Mouse (Mus musculus): Measurements from ENCODE around the gene 6820408C15Rik. TPM values are rescaled to one million over a fixed set of nuclear protein-coding genes. Genes with fewer than 3 reads are reported as not detected.

6820408C15Rik gene
- total RNA-seq, 1 experiment: 0.18 TPM

GRCm38 (mm10) chr2:152490038-152490437 lies 74.7 kb downstream of the 6820408C15Rik start, which contains the start of gene Defb22:
Defb22 (minus strand) TSS chr2:152490138.
- no peak for DNase-seq (ENCODE audit: low read depth, low spot score)
- H3K27ac ChIP-seq (ENCODE audit: insufficient read depth, low read depth, low read length, poor library complexity, severe bottlenecking): no peak within 1 kb of the TSS
- no peaks in the 10 kb centered on the region for H3K9me3 ChIP-seq (ENCODE audit: control insufficient read depth, insufficient read depth, low read depth, low read length)
- TF ChIP-seq ZC3H11A (IDR thresholded peaks at IDR 0.05; ENCODE audit: borderline replicate concordance, low read depth, low read length) (no peak), HCFC1 (IDR thresholded peaks at IDR 0.05; ENCODE audit: borderline replicate concordance, insufficient read depth, low read length) (no peak), ZNF384 (IDR thresholded peaks at IDR 0.05; ENCODE audit: low read depth, low read length) (no peak), CHD2 (IDR thresholded peaks at IDR 0.05; ENCODE audit: low read depth, low read length) (no peak), MAFK (IDR thresholded peaks at IDR 0.05; ENCODE audit: insufficient read depth, low read depth, low read length) (no peak)
- no peaks in the 10 kb centered on the region for H3K36me3 ChIP-seq (ENCODE audit: control insufficient read depth, insufficient read depth, low read length, poor library complexity, severe bottlenecking)
- H3K4me1 ChIP-seq (ENCODE audit: control insufficient read depth in 2 of 2, insufficient read depth in 2 of 2, low read length in 2 of 2, poor library complexity in 1 of 2): no peaks in the 10 kb centered on the region
- H3K4me3 ChIP-seq (ENCODE audit: insufficient read depth in 1 of 2, low read depth in 1 of 2, low read length in 2 of 2, poor library complexity in 1 of 2, severe bottlenecking in 1 of 2): no peak within 1 kb of the TSS
- no peak within 1 kb of the TSS for H3K9ac ChIP-seq (ENCODE audit: insufficient read depth, low read depth, low read length, poor library complexity, severe bottlenecking)
- in situ Hi-C loops (cut with MboI; ENCODE audit: low sequenced_read_pairs in 2 of 2, unreplicated experiment in 2 of 2): no loop called here

GRCm38 (mm10) chr2:152493151-152493550 lies 77.8 kb downstream of the 6820408C15Rik start:
- no peak for TF ChIP-seq ZNF384 (IDR thresholded peaks at IDR 0.05; ENCODE audit: low read depth, low read length)
- TF ChIP-seq MAFK (IDR thresholded peaks at IDR 0.05; ENCODE audit: insufficient read depth, low read depth, low read length): no peak
- no peak for TF ChIP-seq HCFC1 (IDR thresholded peaks at IDR 0.05; ENCODE audit: borderline replicate concordance, insufficient read depth, low read length)
- no peak for TF ChIP-seq ZC3H11A (IDR thresholded peaks at IDR 0.05; ENCODE audit: borderline replicate concordance, low read depth, low read length)
- TF ChIP-seq CHD2 (IDR thresholded peaks at IDR 0.05; ENCODE audit: low read depth, low read length): no peak
- no peak overlapping the region for H3K4me3 ChIP-seq (ENCODE audit: insufficient read depth in 1 of 2, low read depth in 1 of 2, low read length in 2 of 2, poor library complexity in 1 of 2, severe bottlenecking in 1 of 2)

More at GRCm38 (mm10) chr2:152493151-152493550, 77.8 kb downstream of the 6820408C15Rik start:
- in situ Hi-C loops (cut with MboI; ENCODE audit: low sequenced_read_pairs in 2 of 2, unreplicated experiment in 2 of 2): no loop called here
- no peak overlapping the region for H3K27ac ChIP-seq (ENCODE audit: insufficient read depth, low read depth, low read length, poor library complexity, severe bottlenecking)
- H3K36me3 ChIP-seq (ENCODE audit: control insufficient read depth, insufficient read depth, low read length, poor library complexity, severe bottlenecking): no peaks in the 10 kb centered on the region
- no peaks in the 10 kb centered on the region for H3K9me3 ChIP-seq (ENCODE audit: control insufficient read depth, insufficient read depth, low read depth, low read length)
- DNase-seq (ENCODE audit: low read depth, low spot score): no peak
- no peaks in the 10 kb centered on the region for H3K4me1 ChIP-seq (ENCODE audit: control insufficient read depth in 2 of 2, insufficient read depth in 2 of 2, low read length in 2 of 2, poor library complexity in 1 of 2)
- H3K9ac ChIP-seq (ENCODE audit: insufficient read depth, low read depth, low read length, poor library complexity, severe bottlenecking): no peak overlapping the region

Other genes with a start within 250 kb of the 6820408C15Rik start
- gene Csnk2a1, start 188.7 kb upstream of the 6820408C15Rik start, total RNA-seq (2012; rRNA removed): 116 and 134 TPM in 2 replicates
- gene Tbc1d20, start 121.8 kb upstream of the 6820408C15Rik start, total RNA-seq (2012; rRNA removed): 18.7 and 20.2 TPM in 2 replicates
- 69.9 and 113 TPM in 2 replicates for gene Rbck1, start 82.9 kb upstream of the 6820408C15Rik start, total RNA-seq (2012; rRNA removed)
- 18.5 and 29.2 TPM in 2 replicates for gene Trib3, start 71.6 kb upstream of the 6820408C15Rik start, total RNA-seq (2012; rRNA removed)
- 2.1 and 3.3 TPM in 2 replicates for gene Nrsn2, start 38.9 kb upstream of the 6820408C15Rik start, total RNA-seq (2012; rRNA removed)
- gene Sox12, start 17.5 kb upstream of the 6820408C15Rik start, total RNA-seq (2012; rRNA removed): 7.4 and 9.1 TPM in 2 replicates
- gene Zcchc3, start 560 bp upstream of the 6820408C15Rik start, total RNA-seq (2012; rRNA removed): 21.4 and 22.9 TPM in 2 replicates
- gene Defb23, start 49.0 kb downstream of the 6820408C15Rik start, total RNA-seq (2012; rRNA removed): not detected in 2 replicates
- not detected in 2 replicates for gene Defb20, start 61.5 kb downstream of the 6820408C15Rik start, total RNA-seq (2012; rRNA removed)
- gene Defb22, start 74.6 kb downstream of the 6820408C15Rik start, total RNA-seq (2012; rRNA removed): not detected in 2 replicates
- not detected in 2 replicates for gene Defb26, start 96.1 kb downstream of the 6820408C15Rik start, total RNA-seq (2012; rRNA removed)
- not detected in 2 replicates for gene Defb28, start 102.7 kb downstream of the 6820408C15Rik start, total RNA-seq (2012; rRNA removed)
- not detected in 2 replicates for gene Defb29, start 124.5 kb downstream of the 6820408C15Rik start, total RNA-seq (2012; rRNA removed)
- not detected in 2 replicates for gene Gm17416, start 153.8 kb downstream of the 6820408C15Rik start, total RNA-seq (2012; rRNA removed)
- not detected in 2 replicates for gene Defb21, start 157.2 kb downstream of the 6820408C15Rik start, total RNA-seq (2012; rRNA removed)
- gene Defb19, start 164.7 kb downstream of the 6820408C15Rik start, total RNA-seq (2012; rRNA removed): not detected in 2 replicates
- not detected in 2 replicates for gene Defb45, start 183.8 kb downstream of the 6820408C15Rik start, total RNA-seq (2012; rRNA removed)
- 0.63 TPM in 1 of 2 replicates, not detected in the other for gene Defb36, start 188.7 kb downstream of the 6820408C15Rik start, total RNA-seq (2012; rRNA removed)
- 3.9 and 5.7 TPM in 2 replicates for gene Defb25, start 207.5 kb downstream of the 6820408C15Rik start, total RNA-seq (2012; rRNA removed)
- gene Rem1, start 211.4 kb downstream of the 6820408C15Rik start, total RNA-seq (2012; rRNA removed): 0.16 and 0.18 TPM in 2 replicates

All from ES-E14 (cell line).